Mouse (Mus musculus): Measurements from ENCODE around the gene Rbm6.

Gene Rbm6

DNA sequence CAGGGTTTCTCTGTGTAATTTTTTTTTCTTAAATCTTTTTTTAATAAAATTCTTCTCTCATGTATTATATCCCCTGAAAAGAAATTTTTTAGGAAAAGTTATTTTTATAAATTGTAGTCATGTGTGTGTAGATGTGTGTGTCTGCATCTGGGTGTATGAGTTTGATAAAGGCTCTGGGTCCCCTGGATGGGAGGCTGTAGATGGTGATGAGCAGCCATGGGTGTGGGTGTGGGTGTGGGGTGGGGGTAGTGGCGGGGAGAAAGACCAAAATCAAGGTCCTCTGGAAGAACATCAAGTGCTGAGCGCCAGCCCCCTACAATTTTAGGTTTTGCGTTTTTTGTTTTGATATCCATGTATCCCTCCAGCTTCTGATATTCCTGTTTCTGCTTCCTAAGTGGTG, 125.0 kb downstream of the Rbm6 start:
- DNase-seq (ENCODE audit: low spot score): no peak

DNA sequence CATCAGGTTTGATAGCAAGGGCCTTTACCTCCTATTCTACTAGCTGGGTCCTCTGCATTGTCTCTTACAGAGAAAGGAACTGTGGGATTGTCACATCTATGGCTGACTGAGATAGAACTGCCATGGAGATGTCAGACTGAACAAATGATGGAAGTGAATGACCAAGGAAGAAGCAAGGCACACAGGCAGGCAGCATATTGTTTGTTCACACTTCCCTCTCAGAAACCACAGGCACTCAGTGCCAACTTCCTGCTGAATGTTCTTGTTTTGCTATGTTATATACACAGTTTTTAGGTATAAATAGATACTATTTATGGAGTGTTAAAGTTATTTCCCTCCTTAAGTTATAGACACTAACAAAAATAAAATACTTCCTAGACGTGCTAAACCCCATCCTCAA, 125.7 kb downstream of the Rbm6 start:
- DNase-seq (ENCODE audit: low spot score): no peak

GRCm38 (mm10) chr9:107746679-107747078, 126.4 kb downstream of the Rbm6 start:
- DNase-seq (ENCODE audit: low spot score): no peak

DNA sequence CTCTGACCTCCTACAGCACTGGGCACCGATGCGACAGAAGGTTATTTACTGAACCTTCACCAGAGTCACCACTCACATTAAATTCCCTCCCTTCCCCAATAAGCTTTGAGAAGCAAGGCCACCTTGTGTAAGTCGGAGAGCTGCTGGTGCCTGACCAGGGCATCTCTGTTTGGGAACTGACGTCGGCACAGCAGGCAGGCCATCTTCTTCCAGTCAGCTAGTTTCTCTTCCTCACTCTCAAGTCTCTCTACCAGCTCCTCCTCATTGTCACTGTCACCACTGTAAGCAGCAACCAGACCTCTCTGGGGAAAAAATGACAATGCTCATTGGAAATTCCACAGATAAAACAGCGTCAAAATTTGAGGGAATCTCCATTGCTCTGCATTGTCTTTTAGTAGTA, 129.0 kb downstream of the Rbm6 start:
- no peak for DNase-seq (ENCODE audit: low spot score)

GRCm38 (mm10) chr9:107738841-107739202, 134.2 kb downstream of the Rbm6 start:
- no peak for DNase-seq (ENCODE audit: low spot score)

DNA sequence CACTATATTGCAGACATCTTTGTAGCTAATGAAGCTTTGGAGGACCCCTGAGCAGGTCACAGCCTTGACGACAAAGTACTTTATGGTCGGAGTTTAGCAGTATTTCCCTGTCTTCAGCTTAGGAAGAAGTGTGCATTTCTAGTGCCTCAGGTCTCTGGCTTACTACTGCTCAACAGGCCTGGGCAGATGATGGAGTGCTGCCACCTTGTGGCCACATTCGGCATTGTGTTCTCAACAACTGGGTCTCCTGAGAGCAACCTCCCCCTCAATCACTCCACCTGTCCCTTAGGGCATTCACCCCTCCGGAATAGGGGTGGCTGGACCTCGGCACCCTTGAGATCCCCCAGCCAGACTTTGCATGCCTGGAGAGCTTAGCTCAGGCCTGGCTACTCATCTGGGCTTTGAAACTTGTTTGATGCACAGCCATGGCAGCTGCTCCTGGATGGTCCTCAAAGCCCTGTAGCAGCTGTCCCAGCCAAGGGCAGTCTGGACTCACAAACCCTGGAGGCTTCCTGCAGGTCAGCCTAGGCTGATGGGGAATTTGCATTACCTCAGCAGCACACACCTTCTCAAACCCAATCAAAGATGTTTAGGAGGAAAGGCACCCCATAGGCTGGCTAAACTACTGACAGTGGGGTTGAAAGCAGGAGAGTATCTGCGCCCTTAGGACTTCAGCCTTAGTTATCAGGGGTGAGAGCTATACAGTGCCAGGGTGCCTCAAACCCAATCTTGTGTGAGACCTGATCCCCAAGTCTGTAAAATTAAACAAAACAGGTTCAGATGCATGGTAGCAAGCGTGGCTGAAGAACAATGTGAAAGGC, 134.8 kb downstream of the Rbm6 start:
- DNase-seq (ENCODE audit: low spot score): peak; percentile 61

DNA sequence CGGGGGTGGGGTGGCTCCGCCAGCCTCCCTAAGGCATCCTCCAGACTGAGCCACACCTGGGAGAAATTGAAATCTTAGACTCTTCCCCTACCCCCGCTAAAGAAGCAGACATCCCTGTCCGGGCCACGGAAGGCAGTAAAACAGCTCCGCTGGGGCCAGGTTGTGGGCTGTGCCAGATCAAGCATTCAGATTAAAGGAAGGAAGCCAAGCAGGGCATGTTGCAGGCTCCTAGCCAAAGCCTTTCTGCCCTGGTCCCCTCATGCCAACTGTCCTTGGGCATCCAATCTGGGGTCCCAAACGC, 136.9 kb downstream of the Rbm6 start:
- DNase-seq (ENCODE audit: low spot score): no peak

- no peak for DNase-seq (ENCODE audit: low spot score)
Measured at GRCm38 (mm10) chr9:107735356-107736184, 137.5 kb downstream of the Rbm6 start.

DNA sequence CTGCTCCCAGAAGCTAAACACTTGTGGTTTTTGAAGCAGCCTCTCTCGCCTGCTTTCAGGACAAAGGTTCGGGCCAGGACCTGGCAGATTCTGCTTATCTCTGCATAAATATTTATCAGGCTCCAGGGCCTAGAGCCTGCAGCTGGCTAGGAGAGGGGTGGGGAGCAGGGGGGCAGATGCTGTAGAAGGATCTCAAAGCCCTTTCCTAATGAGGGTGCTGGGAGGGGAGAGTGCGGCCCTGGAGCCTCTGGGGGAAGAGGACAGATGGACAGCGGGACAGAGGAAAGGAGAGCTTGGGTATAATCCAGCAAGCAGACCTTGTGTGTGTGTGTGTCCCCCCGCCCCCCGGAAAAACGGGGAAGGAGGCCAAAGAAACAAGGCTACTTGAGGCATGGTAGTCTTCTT, 138.5 kb downstream of the Rbm6 start:
- DNase-seq (ENCODE audit: low spot score): no peak

DNA sequence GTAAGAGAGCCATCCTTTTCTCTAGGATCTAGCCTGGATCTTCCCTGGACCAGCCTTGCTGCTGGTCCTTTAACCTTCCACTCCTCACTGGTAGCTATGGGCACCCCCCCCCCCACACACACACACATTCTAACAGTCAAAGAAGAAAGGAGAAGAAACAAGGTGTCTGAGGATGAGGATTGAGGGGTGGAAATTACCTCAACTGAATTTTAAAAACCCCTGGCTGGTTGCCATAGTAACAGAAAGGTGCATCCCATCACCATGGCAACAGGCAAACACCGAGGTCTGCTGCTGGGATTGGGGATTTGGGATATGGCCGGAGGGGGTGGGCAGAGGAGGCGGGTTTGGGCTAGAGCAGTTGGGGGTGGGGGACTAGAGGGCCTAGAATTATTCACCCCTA, 143.3 kb downstream of the Rbm6 start:
- DNase-seq (ENCODE audit: low spot score): no peak

- no peak for DNase-seq (ENCODE audit: low spot score)
Measured at GRCm38 (mm10) chr9:107728919-107729670, 143.9 kb downstream of the Rbm6 start.

- DNase-seq (ENCODE audit: low spot score): no peak
Measured at GRCm38 (mm10) chr9:107727041-107727440, 146.0 kb downstream of the Rbm6 start.

- DNase-seq (ENCODE audit: low spot score): no peak
Measured at GRCm38 (mm10) chr9:107724796-107725195, 148.2 kb downstream of the Rbm6 start.

DNA sequence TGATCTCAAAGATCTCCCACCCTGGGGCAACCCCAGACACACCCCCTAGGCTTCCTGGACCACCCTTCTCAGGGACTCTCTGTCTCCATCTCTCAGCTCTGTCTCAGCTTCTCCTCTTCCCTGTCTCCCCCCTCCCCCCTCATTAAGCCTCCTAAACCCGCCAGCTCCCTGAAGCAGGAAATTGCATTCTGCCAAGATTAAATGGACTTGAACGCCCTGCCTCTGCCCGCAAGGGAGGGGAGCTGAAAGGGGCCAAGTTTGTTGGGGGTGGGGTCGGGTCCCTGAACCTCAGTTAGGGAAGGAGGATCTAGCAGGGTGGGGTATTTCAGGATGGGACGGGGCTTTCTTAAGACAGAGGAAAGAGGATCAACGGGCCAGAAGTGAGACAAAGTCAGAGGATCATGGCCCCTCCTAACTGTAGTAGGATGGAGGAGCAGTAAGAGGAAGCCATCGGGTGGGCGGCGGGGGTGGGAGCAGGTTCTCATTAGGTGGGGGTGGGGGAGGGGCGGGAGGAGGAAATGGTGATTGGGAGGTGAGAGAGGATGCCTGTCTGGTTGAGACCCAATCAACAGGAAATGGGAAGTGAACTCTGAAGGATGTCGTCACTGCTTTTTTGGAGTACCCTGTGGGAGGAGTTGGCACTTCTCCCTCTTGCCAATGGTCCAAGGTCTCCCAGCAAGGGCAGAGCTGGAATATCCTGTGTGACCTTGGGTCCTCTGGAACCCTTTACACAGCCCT, 149.1 kb downstream of the Rbm6 start:
- no peak for DNase-seq (ENCODE audit: low spot score)
